Mouse (Mus musculus) intestine, embryonic 16.5 days (tissue): ENCODE results near the gene Bap1. TPM values are rescaled to one million over a fixed set of nuclear protein-coding genes. Genes with fewer than 3 reads are reported as not detected.
A peak's percentile ranks its signal among the peaks of the same experiment; 100 is the strongest.

Experiments used
- ATAC-seq: fragments of 200-750 bp; cut with Nextera tagmentation; 2 replicates; pipeline ENCODE4 v1.8.0; 2017; ENCODE audit warnings: moderate TSS enrichment, moderate library complexity
- H3K27ac ChIP-seq: fragments of 300-500 bp; sonication (generic); 2 replicates; pipeline ENCODE4 v1.5.1; 2014; ENCODE audit warnings: mild to moderate bottlenecking, low read length
- H3K27me3 ChIP-seq: fragments of 300-500 bp; sonication (generic); replicated peaks from 2 replicates; pipeline ENCODE4 v1.6.1; 2014; ENCODE audit warnings: low read length, control low read depth, mixed read lengths; ENCODE audit not compliant: control insufficient read depth, insufficient read depth
- H3K36me3 ChIP-seq: fragments of 300-500 bp; sonication (generic); 2 replicates; pipeline ENCODE4 v1.6.1; 2014; ENCODE audit warnings: low read length, control low read depth; ENCODE audit not compliant: control insufficient read depth, insufficient read depth
- H3K4me1 ChIP-seq: fragments of 300-500 bp; sonication (generic); 2 replicates; pipeline ENCODE4 v1.6.1; 2014; ENCODE audit warnings: low read length, control low read depth, mixed read lengths; ENCODE audit not compliant: control insufficient read depth, insufficient read depth
- H3K4me2 ChIP-seq: fragments of 300-500 bp; sonication (generic); 2 replicates; pipeline ENCODE4 v1.6.1; 2014; ENCODE audit warnings: low read depth, low read length, control low read depth
- H3K4me3 ChIP-seq: fragments of 300-500 bp; sonication (generic); 2 replicates; pipeline ENCODE4 v1.5.1; 2014; ENCODE audit warnings: mild to moderate bottlenecking, low read length
- H3K9ac ChIP-seq: fragments of 300-500 bp; sonication (generic); 2 replicates; pipeline ENCODE4 v1.6.1; 2014; ENCODE audit warnings: low read depth, low read length
- H3K9me3 ChIP-seq: fragments of 300-500 bp; sonication (generic); 2 replicates; pipeline ENCODE4 v1.6.1; 2016; ENCODE audit warnings: low read length, control low read depth; ENCODE audit not compliant: control insufficient read depth
- WGBS: fragments of 180-500 bp; shearing (Covaris S2); extraction: QIAGEN DNeasy Blood & Tissue Kit; methylation state at CpG from one replicate; pipeline ENCODE4 v1.1.7; 2014; 5-methylcytosine and 5-hydroxymethylcytosine counted together
- polyA plus RNA-seq: library from polyadenylated mRNA; unstranded; fragments of >200 nt; fragmentation: Nextera tagmentation; extraction: Ambion mirVana; gene quantifications from 2 replicates; pipeline ENCODE4 v1.2.1, GENCODE M21; 2015

Bap1 gene
- polyA plus RNA-seq, result 61.8 and 63.3 TPM in 2 replicates

GRCm38 (mm10) chr14:31251084-31251604, at the start of gene Bap1, which contains the start of gene Phf7:
Gene Bap1 (plus strand): TSS chr14:31251450.
Gene Phf7 (minus strand): TSS chr14:31251317.
- Histone ChIP-seq H3K36me3 (peaks cover 8% of the 10 kb centered on the region), H3K9ac (peak within 1 kb of the TSS; percentile 98), H3K4me2 (peak within 1 kb of the TSS; percentile 73), H3K27me3 (no peaks in the 10 kb centered on the region), H3K4me3 (peak within 1 kb of the TSS; percentile 98), H3K9me3 (no peaks in the 10 kb centered on the region), H3K27ac (peak within 1 kb of the TSS; percentile 94), H3K4me1 (peaks cover 8% of the 10 kb centered on the region)
- under 1% methylated on average over 70 of the region's 75 CpGs for WGBS
- ATAC-seq, result peak; percentile 93

- Histone ChIP-seq H3K4me3 (peak overlapping the region; percentile 84), H3K27ac (peak overlapping the region; percentile 94), H3K4me2 (peak overlapping the region; percentile 85), H3K27me3 (no peaks in the 10 kb centered on the region), H3K9me3 (no peaks in the 10 kb centered on the region), H3K9ac (peak overlapping the region; percentile 98), H3K4me1 (peaks cover 16% of the 10 kb centered on the region), H3K36me3 (peaks cover 14% of the 10 kb centered on the region)
- ATAC-seq, result no peak
- WGBS, result 51% methylated on average over 4 of the region's 4 CpGs
These were observed 46.4 kb upstream of the Bap1 start for GRCm38 (mm10) chr14:31204844-31205243.

- Histone ChIP-seq H3K4me2 (peak overlapping the region; percentile 85), H3K4me1 (peaks cover 16% of the 10 kb centered on the region), H3K9ac (peak overlapping the region; percentile 98), H3K27ac (peak overlapping the region; percentile 94), H3K4me3 (peak overlapping the region; percentile 84), H3K27me3 (no peaks in the 10 kb centered on the region), H3K36me3 (peaks cover 14% of the 10 kb centered on the region), H3K9me3 (no peaks in the 10 kb centered on the region)
- 8% methylated on average over 8 of the region's 8 CpGs for WGBS
- peak; percentile 12 for ATAC-seq
These were observed 46.0 kb upstream of the Bap1 start for GRCm38 (mm10) chr14:31205244-31205561.

GRCm38 (mm10) chr14:31205562-31206467, 45.4 kb upstream of the Bap1 start:
- H3K4me3 ChIP-seq, result peak overlapping the region; percentile 84
- WGBS, result under 1% methylated on average over 39 of the region's 39 CpGs
- no peaks in the 10 kb centered on the region for H3K27me3 ChIP-seq
- peak overlapping the region; percentile 98 for H3K9ac ChIP-seq
- peaks cover 14% of the 10 kb centered on the region for H3K36me3 ChIP-seq
- peak overlapping the region; percentile 85 for H3K4me2 ChIP-seq
- H3K27ac ChIP-seq, result peak overlapping the region; percentile 94
- H3K9me3 ChIP-seq, result no peaks in the 10 kb centered on the region
- H3K4me1 ChIP-seq, result peaks cover 16% of the 10 kb centered on the region
- ATAC-seq, result peak; percentile 72

GRCm38 (mm10) chr14:31206472-31206981, 44.7 kb upstream of the Bap1 start:
- H3K36me3 ChIP-seq, result peaks cover 11% of the 10 kb centered on the region
- H3K4me3 ChIP-seq, result peak overlapping the region; percentile 84
- H3K4me1 ChIP-seq, result peaks cover 13% of the 10 kb centered on the region
- peak overlapping the region; percentile 98 for H3K9ac ChIP-seq
- WGBS, result 1% methylated on average over 43 of the region's 48 CpGs
- peak; percentile 75 for ATAC-seq
- H3K9me3 ChIP-seq, result no peaks in the 10 kb centered on the region
- peak overlapping the region; percentile 94 for H3K27ac ChIP-seq
- no peaks in the 10 kb centered on the region for H3K27me3 ChIP-seq
- H3K4me2 ChIP-seq, result peak overlapping the region; percentile 85

GRCm38 (mm10) chr14:31207070-31207830, 44.0 kb upstream of the Bap1 start:
- ATAC-seq, result peak; percentile 26
- peaks cover 13% of the 10 kb centered on the region for H3K4me1 ChIP-seq
- H3K4me2 ChIP-seq, result peak overlapping the region; percentile 85
- no peak overlapping the region for H3K27ac ChIP-seq
- H3K9ac ChIP-seq, result peak overlapping the region; percentile 98
- H3K36me3 ChIP-seq, result peaks cover 9% of the 10 kb centered on the region
- peak overlapping the region; percentile 84 for H3K4me3 ChIP-seq
- H3K27me3 ChIP-seq, result no peaks in the 10 kb centered on the region
- H3K9me3 ChIP-seq, result no peaks in the 10 kb centered on the region
- WGBS, result 78% methylated on average over 13 of the region's 13 CpGs

GRCm38 (mm10) chr14:31208084-31208483, 43.2 kb upstream of the Bap1 start, which contains the start of gene Tnnc1:
Gene Tnnc1 (plus strand): TSS chr14:31208312.
- Histone ChIP-seq H3K9me3 (no peaks in the 10 kb centered on the region), H3K4me2 (peak within 1 kb of the TSS; percentile 85), H3K27ac (no peak within 1 kb of the TSS), H3K4me1 (peaks cover 13% of the 10 kb centered on the region), H3K36me3 (peaks cover 3% of the 10 kb centered on the region), H3K4me3 (peak within 1 kb of the TSS; percentile 84), H3K9ac (peak within 1 kb of the TSS; percentile 98), H3K27me3 (no peaks in the 10 kb centered on the region)
- no peak for ATAC-seq
- 70% methylated on average over 2 of the region's 2 CpGs for WGBS

GRCm38 (mm10) chr14:31209133-31209557, 42.1 kb upstream of the Bap1 start:
- H3K36me3 ChIP-seq, result no peaks in the 10 kb centered on the region
- no peaks in the 10 kb centered on the region for H3K27me3 ChIP-seq
- no peak for ATAC-seq
- 78% methylated on average over 4 of the region's 4 CpGs for WGBS
- H3K9ac ChIP-seq, result 0 out of 2 replicates have a peak overlapping the region, but pooled peaks have one; percentile 18
- no peak overlapping the region for H3K4me3 ChIP-seq
- H3K27ac ChIP-seq, result no peak overlapping the region
- H3K4me1 ChIP-seq, result peaks cover 13% of the 10 kb centered on the region
- no peak overlapping the region for H3K4me2 ChIP-seq
- H3K9me3 ChIP-seq, result no peaks in the 10 kb centered on the region

- no peak overlapping the region for H3K4me2 ChIP-seq
- H3K4me3 ChIP-seq, result no peak overlapping the region
- H3K4me1 ChIP-seq, result 0 out of 2 replicates have a peak, but pooled peaks cover 3% of the 10 kb centered on the region
- H3K27ac ChIP-seq, result no peak overlapping the region
- H3K27me3 ChIP-seq, result no peaks in the 10 kb centered on the region
- WGBS, result 88% methylated on average over 6 of the region's 6 CpGs
- H3K9me3 ChIP-seq, result no peaks in the 10 kb centered on the region
- no peak overlapping the region for H3K9ac ChIP-seq
- no peaks in the 10 kb centered on the region for H3K36me3 ChIP-seq
- no peak for ATAC-seq
These were observed 39.4 kb upstream of the Bap1 start for GRCm38 (mm10) chr14:31211854-31212253.
